Mouse (Mus musculus): ENCODE measurements around the gene Ccdc85b. TPM values are rescaled to one million over a fixed set of nuclear protein-coding genes. Genes with fewer than 3 reads are reported as not detected.
"Not testable (repeated sequence)": the region's sequence is repeated elsewhere in the genome, so short reads cannot be mapped to it uniquely, and the experiment has no call there.

Gene Ccdc85b
- polyA plus RNA-seq, 1 experiment from 2014 or later, result 7.7 TPM

DNA sequence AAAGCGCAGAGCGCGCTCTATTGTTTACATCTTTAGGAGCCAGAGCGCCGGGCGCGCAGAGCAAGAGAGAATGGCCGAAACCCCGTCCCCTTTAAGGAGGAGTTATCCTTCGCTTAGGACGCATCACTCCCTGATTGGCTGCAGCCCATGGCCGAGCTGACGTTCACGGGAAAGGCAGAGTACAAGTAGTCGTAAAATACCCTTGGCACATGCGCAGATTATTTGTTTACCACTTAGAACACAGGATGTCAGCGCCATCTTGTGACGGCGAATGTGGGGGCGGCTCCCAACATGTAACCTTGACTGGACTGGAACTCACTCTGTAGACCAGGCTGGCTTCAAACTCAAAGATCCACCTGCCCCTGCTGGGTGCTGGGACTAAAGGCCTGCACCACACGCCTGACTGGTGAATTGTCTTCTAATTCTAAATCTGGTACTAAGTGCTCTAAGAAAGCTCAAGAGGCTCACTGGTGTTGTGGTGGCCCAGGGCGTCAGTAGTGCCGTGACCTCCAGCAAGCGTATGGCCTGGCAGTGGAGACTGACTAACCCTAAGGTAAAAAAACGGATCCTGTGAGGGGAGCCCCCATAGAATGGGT, 51.1 kb downstream of the Ccdc85b start:
- peak overlapping the region; percentile 67 for H3K4me2 ChIP-seq (ENCODE audit: low read depth, low read length)
- peak overlapping the region; percentile 94 for H3K27ac ChIP-seq (ENCODE audit: low read length)
- H3K27me3 ChIP-seq (ENCODE audit: control insufficient read depth, insufficient read depth, low read depth, low read length); H3K9me3 ChIP-seq (ENCODE audit: control insufficient read depth, low read length); H3K36me3 ChIP-seq (ENCODE audit: control insufficient read depth, insufficient read depth, low read length): not testable (repeated sequence)
- H3K4me1 ChIP-seq (replicated peaks; ENCODE audit: control insufficient read depth, insufficient read depth, low read length), result peaks cover 12% of the 10 kb centered on the region
- ATAC-seq (ENCODE audit: low read depth), result peak; percentile 79
- WGBS, result 9% methylated on average over 20 of the region's 25 CpGs
- H3K4me3 ChIP-seq (ENCODE audit: low read length), result peak overlapping the region; percentile 61
- H3K9ac ChIP-seq (ENCODE audit: low read length), result peak overlapping the region; percentile 81

- Histone ChIP-seq H3K4me2 (ENCODE audit: low read depth, low read length) (peak overlapping the region; percentile 66), H3K27me3 (ENCODE audit: control insufficient read depth, insufficient read depth, low read depth, low read length) (no peaks in the 10 kb centered on the region), H3K27ac (ENCODE audit: low read length) (peak overlapping the region; percentile 55), H3K4me1 (replicated peaks; ENCODE audit: control insufficient read depth, insufficient read depth, low read length) (peaks cover 12% of the 10 kb centered on the region), H3K9ac (ENCODE audit: low read length) (peak overlapping the region; percentile 60), H3K9me3 (ENCODE audit: control insufficient read depth, low read length) (no peaks in the 10 kb centered on the region), H3K36me3 (ENCODE audit: control insufficient read depth, insufficient read depth, low read length) (no peaks in the 10 kb centered on the region), H3K4me3 (ENCODE audit: low read length) (peak overlapping the region; percentile 44)
- ATAC-seq (ENCODE audit: low read depth), result no peak
- 15% methylated on average over 7 of the region's 7 CpGs for WGBS
Observed at GRCm38 (mm10) chr19:5405924-5406323, 51.8 kb downstream of the Ccdc85b start.

Other genes starting within 250 kb of the Ccdc85b start
- 16.5 and 21.0 TPM in 2 replicates for gene Pacs1, start 184.8 kb downstream of the Ccdc85b start, polyA plus RNA-seq (2015; fragmentation: Nextera tagmentation; extraction: Ambion mirVana)
- 322 TPM in 2 replicates for gene Sf3b2, start 162.4 kb downstream of the Ccdc85b start, polyA plus RNA-seq (2015; fragmentation: Nextera tagmentation; extraction: Ambion mirVana)
- gene Gal3st3, start 159.6 kb downstream of the Ccdc85b start, polyA plus RNA-seq (2015; fragmentation: Nextera tagmentation; extraction: Ambion mirVana), result 1.4 and 2.0 TPM in 2 replicates
- not detected in 2 replicates for gene Catsper1, start 122.2 kb downstream of the Ccdc85b start, polyA plus RNA-seq (2015; fragmentation: Nextera tagmentation; extraction: Ambion mirVana)
- gene Cst6, start 108.3 kb downstream of the Ccdc85b start, polyA plus RNA-seq (2015; fragmentation: Nextera tagmentation; extraction: Ambion mirVana), result 0.67 and 1.4 TPM in 2 replicates
- 49.4 and 50.1 TPM in 2 replicates for gene Eif1ad, start 91.2 kb downstream of the Ccdc85b start, polyA plus RNA-seq (2015; fragmentation: Nextera tagmentation; extraction: Ambion mirVana)
- 433 and 448 TPM in 2 replicates for gene Banf1, start 90.7 kb downstream of the Ccdc85b start, polyA plus RNA-seq (2015; fragmentation: Nextera tagmentation; extraction: Ambion mirVana)
- 67.4 and 69.7 TPM in 2 replicates for gene Sart1, start 69.2 kb downstream of the Ccdc85b start, polyA plus RNA-seq (2015; fragmentation: Nextera tagmentation; extraction: Ambion mirVana)
- 1.3 and 1.5 TPM in 2 replicates for gene Tsga10ip, start 55.4 kb downstream of the Ccdc85b start, polyA plus RNA-seq (2015; fragmentation: Nextera tagmentation; extraction: Ambion mirVana)
- 263 and 265 TPM in 2 replicates for gene Drap1, start 32.9 kb downstream of the Ccdc85b start, polyA plus RNA-seq (2015; fragmentation: Nextera tagmentation; extraction: Ambion mirVana)
- gene AI837181, start 32.8 kb downstream of the Ccdc85b start, polyA plus RNA-seq (2015; fragmentation: Nextera tagmentation; extraction: Ambion mirVana), result 20.7 and 28.3 TPM in 2 replicates
- gene Fosl1, start 10.3 kb downstream of the Ccdc85b start, polyA plus RNA-seq (2015; fragmentation: Nextera tagmentation; extraction: Ambion mirVana), result not detected in 2 replicates
- 111 and 119 TPM in 2 replicates for gene Fibp, start 2.7 kb upstream of the Ccdc85b start, polyA plus RNA-seq (2015; fragmentation: Nextera tagmentation; extraction: Ambion mirVana)
- gene Ctsw, start 10.6 kb upstream of the Ccdc85b start, polyA plus RNA-seq (2015; fragmentation: Nextera tagmentation; extraction: Ambion mirVana), result 2.2 and 3.8 TPM in 2 replicates
- gene Efemp2, start 16.1 kb upstream of the Ccdc85b start, polyA plus RNA-seq (2015; fragmentation: Nextera tagmentation; extraction: Ambion mirVana), result 197 and 200 TPM in 2 replicates
- 45.7 and 51.4 TPM in 2 replicates for gene Mus81, start 30.5 kb upstream of the Ccdc85b start, polyA plus RNA-seq (2015; fragmentation: Nextera tagmentation; extraction: Ambion mirVana)
- gene Cfl1, start 32.6 kb upstream of the Ccdc85b start, polyA plus RNA-seq (2015; fragmentation: Nextera tagmentation; extraction: Ambion mirVana), result 2,553 and 2,793 TPM in 2 replicates
- gene 1700020D05Rik, start 45.9 kb upstream of the Ccdc85b start, polyA plus RNA-seq (2015; fragmentation: Nextera tagmentation; extraction: Ambion mirVana), result not detected in 2 replicates
- gene Snx32, start 52.6 kb upstream of the Ccdc85b start, polyA plus RNA-seq (2015; fragmentation: Nextera tagmentation; extraction: Ambion mirVana), result 7.4 and 7.7 TPM in 2 replicates
- gene Ovol1, start 102.8 kb upstream of the Ccdc85b start, polyA plus RNA-seq (2015; fragmentation: Nextera tagmentation; extraction: Ambion mirVana), result 2.6 and 3.7 TPM in 2 replicates
- gene Ap5b1, start 110.1 kb upstream of the Ccdc85b start, polyA plus RNA-seq (2015; fragmentation: Nextera tagmentation; extraction: Ambion mirVana), result 6.1 and 7.0 TPM in 2 replicates
- gene Rnaseh2c, start 144.0 kb upstream of the Ccdc85b start, polyA plus RNA-seq (2015; fragmentation: Nextera tagmentation; extraction: Ambion mirVana), result 131 and 159 TPM in 2 replicates
- 55.1 and 57.3 TPM in 2 replicates for gene Kat5, start 152.3 kb upstream of the Ccdc85b start, polyA plus RNA-seq (2015; fragmentation: Nextera tagmentation; extraction: Ambion mirVana)
- gene Rela, start 179.6 kb upstream of the Ccdc85b start, polyA plus RNA-seq (2015; fragmentation: Nextera tagmentation; extraction: Ambion mirVana), result 55.5 and 62.1 TPM in 2 replicates
- gene Sipa1, start 205.8 kb upstream of the Ccdc85b start, polyA plus RNA-seq (2015; fragmentation: Nextera tagmentation; extraction: Ambion mirVana), result 42.2 and 43.7 TPM in 2 replicates
- gene Map3k11, start 230.8 kb upstream of the Ccdc85b start, polyA plus RNA-seq (2015; fragmentation: Nextera tagmentation; extraction: Ambion mirVana), result 37.8 and 40.1 TPM in 2 replicates
- 18.3 and 20.8 TPM in 2 replicates for gene Pcnx3, start 231.0 kb upstream of the Ccdc85b start, polyA plus RNA-seq (2015; fragmentation: Nextera tagmentation; extraction: Ambion mirVana)
- gene Kcnk7, start 246.5 kb upstream of the Ccdc85b start, polyA plus RNA-seq (2015; fragmentation: Nextera tagmentation; extraction: Ambion mirVana), result 0.36 and 0.50 TPM in 2 replicates

Data from lung, embryonic 16.5 days (tissue).